Mouse (Mus musculus) gastrocnemius, postnatal 14 days (tissue): Measurements from ENCODE around the gene Polr2l. TPM values are rescaled to one million over a fixed set of nuclear protein-coding genes. Genes with fewer than 3 reads are reported as not detected.

ENCODE experiments used
- total RNA-seq, 2 experiments: library from RNA; stranded (reverse); gene quantifications; 2 replicates each; pipeline ENCODE4 v1.2.3; 2021

Gene Polr2l
- total RNA-seq, 2 experiments from 2014 or later: 47.7 to 49.8 TPM

Other genes with a start within 250 kb of the Polr2l start
- gene Phrf1, start 246.3 kb downstream of the Polr2l start, total RNA-seq: 10 to 100 TPM; 23.2 to 24.4 TPM
- gene Irf7, start 208.7 kb downstream of the Polr2l start, total RNA-seq: 1 to 10 TPM in 1 of 2 experiments, under 1 TPM in 1; 0.82 to 1.1 TPM
- gene Cdhr5, start 198.3 kb downstream of the Polr2l start, total RNA-seq: under 1 TPM; 0.44 to 0.59 TPM
- gene Sct, start 196.0 kb downstream of the Polr2l start, total RNA-seq: 1 to 10 TPM in 1 of 2 experiments, under 1 TPM in 1; 0.92 to 1.0 TPM
- gene Drd4, start 183.1 kb downstream of the Polr2l start, total RNA-seq: under 1 TPM; 0.31 to 0.33 TPM
- gene Deaf1, start 147.4 kb downstream of the Polr2l start, total RNA-seq: 10 to 100 TPM; 15.5 to 18.9 TPM
- 10 to 100 TPM in 1 of 2 experiments, 1 to 10 TPM in 1; 9.1 to 11.1 TPM for gene Tmem80, start 147.4 kb downstream of the Polr2l start, total RNA-seq
- 1 to 10 TPM; 1.8 to 3.3 TPM for gene Eps8l2, start 136.3 kb downstream of the Polr2l start, total RNA-seq
- 100 to 1,000 TPM; 101 to 109 TPM for gene Taldo1, start 82.9 kb downstream of the Polr2l start, total RNA-seq
- gene Gatd1, start 61.0 kb downstream of the Polr2l start, total RNA-seq: 1 to 10 TPM; 6.2 to 9.6 TPM
- gene Cend1, start 45.6 kb downstream of the Polr2l start, total RNA-seq: under 1 TPM; 0.47 to 0.82 TPM
- 10 to 100 TPM; 14.8 to 32.4 TPM for gene Slc25a22, start 37.2 kb downstream of the Polr2l start, total RNA-seq
- under 1 TPM; 0.55 to 0.75 TPM for gene Pidd1, start 31.1 kb downstream of the Polr2l start, total RNA-seq
- 100 to 1,000 TPM; 730 to 819 TPM for gene Rplp2, start 27.8 kb downstream of the Polr2l start, total RNA-seq
- gene Pnpla2, start 19.9 kb downstream of the Polr2l start, total RNA-seq: 100 to 1,000 TPM; 188 to 332 TPM
- gene Cracr2b, start 14.0 kb downstream of the Polr2l start, total RNA-seq: 10 to 100 TPM in 1 of 2 experiments, 1 to 10 TPM in 1; 6.5 to 14.3 TPM
- 10 to 100 TPM; 79.8 to 82.0 TPM for gene Cd151, start 7.7 kb downstream of the Polr2l start, total RNA-seq
- gene Tspan4, start 108 bp upstream of the Polr2l start, total RNA-seq: 10 to 100 TPM; 15.3 TPM
- gene Chid1, start 64.7 kb upstream of the Polr2l start, total RNA-seq: 10 to 100 TPM; 19.5 to 23.0 TPM
- gene Ap2a2, start 87.0 kb upstream of the Polr2l start, total RNA-seq: 10 to 100 TPM; 37.2 to 41.6 TPM
- gene Muc6, start 180.2 kb upstream of the Polr2l start, total RNA-seq: not detected
- under 1 TPM; 0.20 to 0.31 TPM for gene Muc2, start 215.2 kb upstream of the Polr2l start, total RNA-seq